Mouse (Mus musculus) megakaryocyte, embryonic 14.5 days (primary cell): ENCODE measurements at regions not wholly inside any gene's neighbourhood (a gene's known extent, or its start where the extent isn't known, plus 50 kb on each side); places are given as distances from the start of the nearest gene placed in this dataset.

Source experiments
- FLI1 ChIP-seq: IDR thresholded peaks from 2 replicates; pipeline ENCODE4 v1.6.1; 2012; ENCODE audit warnings: low read length, inconsistent platforms, mixed read lengths
- GATA1 ChIP-seq: IDR thresholded peaks from 3 replicates; pipeline ENCODE4 v1.6.1; 2012; ENCODE audit warnings: mixed read lengths, low read length, inconsistent platforms, borderline replicate concordance

DNA sequence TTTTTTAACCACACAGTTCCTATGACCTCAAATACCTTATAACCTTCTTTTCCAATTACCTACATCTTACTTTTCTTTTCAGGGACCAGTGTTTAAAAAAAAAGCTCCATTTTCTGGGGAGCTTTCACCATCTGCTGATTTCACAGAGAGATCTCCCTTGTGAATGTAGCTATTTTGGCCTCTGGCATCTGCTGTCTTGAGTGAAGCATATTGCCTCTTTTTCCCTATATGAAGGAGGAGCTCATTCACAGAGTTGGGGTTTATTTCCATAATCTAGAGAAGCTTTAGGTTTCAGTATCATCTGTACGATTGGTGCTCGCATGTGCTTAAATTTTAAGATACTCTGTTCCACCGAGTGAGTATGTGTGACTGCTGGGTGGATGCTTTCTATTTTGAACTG is 153.4 kb upstream of the Palmd start:
- TF ChIP-seq GATA1 (no peak), FLI1 (no peak)
